Mouse (Mus musculus): Measurements from ENCODE around the gene Iars2.

GRCm38 (mm10) chr1:185334136-185334535, 4.9 kb upstream of the Iars2 start:
- TF ChIP-seq CTCF (IDR thresholded peaks at IDR 0.05) (no peak), EP300 (IDR thresholded peaks at IDR 0.05) (no peak)
